Mouse (Mus musculus): ENCODE data around the gene Gzmd. TPM values are rescaled to one million over a fixed set of nuclear protein-coding genes. Genes with fewer than 3 reads are reported as not detected.
"Not testable (repeated sequence)": the region's sequence is repeated elsewhere in the genome, so short reads cannot be mapped to it uniquely, and the experiment has no call there.

Gzmd gene
- polyA plus RNA-seq, 1 experiment from 2014 or later: not detected

GRCm38 (mm10) chr14:56133675-56134074, 1.3 kb upstream of the Gzmd start:
- 84% methylated on average over 1 of the region's 1 CpGs for WGBS

GRCm38 (mm10) chr14:56128341-56128740, 4.1 kb downstream of the Gzmd start:
- Histone ChIP-seq H3K4me1 (ENCODE audit: control insufficient read depth, insufficient read depth, low read length) (no peaks in the 10 kb centered on the region), H3K27me3 (ENCODE audit: control insufficient read depth, insufficient read depth, low read length) (no peaks in the 10 kb centered on the region), H3K9ac (ENCODE audit: low read depth, low read length) (no peak overlapping the region), H3K4me2 (replicated peaks; ENCODE audit: low read depth, low read length) (no peak overlapping the region), H3K27ac (ENCODE audit: low read depth, low read length) (no peak overlapping the region), H3K36me3 (ENCODE audit: control insufficient read depth, insufficient read depth, low read length) (no peaks in the 10 kb centered on the region), H3K4me3 (ENCODE audit: low read length) (no peak overlapping the region), H3K9me3 (ENCODE audit: control insufficient read depth, low read length) (no peaks in the 10 kb centered on the region)
- WGBS: 55% methylated on average over 3 of the region's 3 CpGs
- ATAC-seq (ENCODE audit: low FRiP score, low TSS enrichment): no peak

More at GRCm38 (mm10) chr14:56133675-56134074, 1.3 kb upstream of the Gzmd start:
- H3K9ac ChIP-seq (ENCODE audit: low read depth, low read length); H3K27me3 ChIP-seq (ENCODE audit: control insufficient read depth, insufficient read depth, low read length); H3K9me3 ChIP-seq (ENCODE audit: control insufficient read depth, low read length); H3K4me1 ChIP-seq (ENCODE audit: control insufficient read depth, insufficient read depth, low read length); H3K27ac ChIP-seq (ENCODE audit: low read depth, low read length); ATAC-seq (ENCODE audit: low FRiP score, low TSS enrichment); H3K36me3 ChIP-seq (ENCODE audit: control insufficient read depth, insufficient read depth, low read length); H3K4me2 ChIP-seq (replicated peaks; ENCODE audit: low read depth, low read length); H3K4me3 ChIP-seq (ENCODE audit: low read length): not testable (repeated sequence)

GRCm38 (mm10) chr14:56123516-56123915, 8.9 kb downstream of the Gzmd start:
- Histone ChIP-seq H3K36me3 (ENCODE audit: control insufficient read depth, insufficient read depth, low read length) (no peaks in the 10 kb centered on the region), H3K9ac (ENCODE audit: low read depth, low read length) (no peak overlapping the region), H3K27ac (ENCODE audit: low read depth, low read length) (no peak overlapping the region), H3K4me3 (ENCODE audit: low read length) (no peak overlapping the region), H3K27me3 (ENCODE audit: control insufficient read depth, insufficient read depth, low read length) (no peaks in the 10 kb centered on the region), H3K4me2 (replicated peaks; ENCODE audit: low read depth, low read length) (no peak overlapping the region), H3K4me1 (ENCODE audit: control insufficient read depth, insufficient read depth, low read length) (no peaks in the 10 kb centered on the region), H3K9me3 (ENCODE audit: control insufficient read depth, low read length) (no peaks in the 10 kb centered on the region)
- ATAC-seq (ENCODE audit: low FRiP score, low TSS enrichment): no peak
- 81% methylated on average over 3 of the region's 3 CpGs for WGBS

DNA sequence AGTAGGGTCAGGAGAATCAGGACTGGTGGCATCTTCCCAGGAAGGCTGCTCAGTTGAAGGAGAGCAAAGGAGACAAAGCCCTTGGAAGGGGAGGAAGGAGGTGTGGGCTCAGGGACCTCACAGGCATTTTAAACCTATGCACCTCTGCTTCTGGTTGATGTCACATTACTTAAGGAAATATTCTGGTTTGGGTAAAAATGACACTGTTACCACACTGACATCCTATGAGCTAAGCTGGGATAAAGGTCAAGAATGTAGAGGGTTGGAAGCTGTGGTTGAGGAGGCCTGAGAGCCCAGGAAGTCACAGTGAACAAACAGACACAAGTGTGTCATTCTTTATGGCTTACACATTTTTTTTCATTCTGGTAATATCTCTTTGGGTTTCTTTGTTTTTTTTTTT, 11.9 kb downstream of the Gzmd start, which contains the start of gene Gzme:
TSS of gene Gzme (minus strand) at position 101 of the 400 bp plus-strand sequence.
- H3K27ac ChIP-seq (ENCODE audit: low read depth, low read length): no peak within 1 kb of the TSS
- no peak for ATAC-seq (ENCODE audit: low FRiP score, low TSS enrichment)
- H3K4me1 ChIP-seq (ENCODE audit: control insufficient read depth, insufficient read depth, low read length): no peaks in the 10 kb centered on the region
- no peaks in the 10 kb centered on the region for H3K27me3 ChIP-seq (ENCODE audit: control insufficient read depth, insufficient read depth, low read length)
- no peak within 1 kb of the TSS for H3K4me3 ChIP-seq (ENCODE audit: low read length)
- no peak within 1 kb of the TSS for H3K9ac ChIP-seq (ENCODE audit: low read depth, low read length)
- no peaks in the 10 kb centered on the region for H3K36me3 ChIP-seq (ENCODE audit: control insufficient read depth, insufficient read depth, low read length)
- no peak within 1 kb of the TSS for H3K4me2 ChIP-seq (replicated peaks; ENCODE audit: low read depth, low read length)
- H3K9me3 ChIP-seq (ENCODE audit: control insufficient read depth, low read length): no peaks in the 10 kb centered on the region

DNA sequence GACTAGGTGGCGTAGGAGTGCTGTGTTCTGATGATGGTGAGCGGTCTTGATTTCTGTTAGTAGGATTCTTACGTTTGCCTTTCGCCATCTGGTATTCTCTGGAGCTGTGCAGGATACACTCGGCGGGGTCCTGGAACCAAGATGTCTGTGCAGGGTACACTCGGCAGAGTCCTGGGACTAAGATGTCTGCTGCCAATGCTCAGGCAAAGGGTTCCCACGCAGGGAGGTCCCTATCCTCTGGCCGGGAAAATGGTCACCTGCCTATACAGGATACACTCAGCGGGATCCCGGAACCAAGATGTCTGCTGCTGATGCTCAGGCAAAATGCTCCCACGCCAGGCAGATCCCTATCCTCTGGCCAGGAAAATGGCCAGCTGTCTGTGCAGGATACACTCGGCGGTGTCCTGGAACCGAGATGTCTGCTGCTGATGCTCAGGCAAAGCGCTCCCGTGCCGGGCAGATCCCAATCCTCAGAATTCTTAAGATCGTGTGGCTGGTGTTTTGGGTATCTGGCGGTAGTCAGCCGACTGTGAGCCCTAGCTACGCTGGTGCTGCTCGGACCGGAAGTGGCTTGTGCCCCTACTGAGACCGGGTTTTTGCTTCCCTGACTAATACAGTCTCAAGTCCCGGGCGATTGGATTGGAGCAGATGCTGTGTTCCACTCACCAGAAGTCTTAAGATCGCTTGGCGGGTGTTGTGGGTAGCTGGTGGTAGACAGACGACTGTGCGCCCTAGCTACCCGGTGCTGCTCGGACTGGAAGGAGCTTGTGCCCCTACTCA, 16.7 kb downstream of the Gzmd start:
- 92% methylated on average over 33 of the region's 33 CpGs for WGBS
- not testable (repeated sequence) for H3K9me3 ChIP-seq (ENCODE audit: control insufficient read depth, low read length); H3K27me3 ChIP-seq (ENCODE audit: control insufficient read depth, insufficient read depth, low read length); ATAC-seq (ENCODE audit: low FRiP score, low TSS enrichment); H3K4me1 ChIP-seq (ENCODE audit: control insufficient read depth, insufficient read depth, low read length); H3K36me3 ChIP-seq (ENCODE audit: control insufficient read depth, insufficient read depth, low read length); H3K4me2 ChIP-seq (replicated peaks; ENCODE audit: low read depth, low read length); H3K27ac ChIP-seq (ENCODE audit: low read depth, low read length); H3K9ac ChIP-seq (ENCODE audit: low read depth, low read length); H3K4me3 ChIP-seq (ENCODE audit: low read length)

DNA sequence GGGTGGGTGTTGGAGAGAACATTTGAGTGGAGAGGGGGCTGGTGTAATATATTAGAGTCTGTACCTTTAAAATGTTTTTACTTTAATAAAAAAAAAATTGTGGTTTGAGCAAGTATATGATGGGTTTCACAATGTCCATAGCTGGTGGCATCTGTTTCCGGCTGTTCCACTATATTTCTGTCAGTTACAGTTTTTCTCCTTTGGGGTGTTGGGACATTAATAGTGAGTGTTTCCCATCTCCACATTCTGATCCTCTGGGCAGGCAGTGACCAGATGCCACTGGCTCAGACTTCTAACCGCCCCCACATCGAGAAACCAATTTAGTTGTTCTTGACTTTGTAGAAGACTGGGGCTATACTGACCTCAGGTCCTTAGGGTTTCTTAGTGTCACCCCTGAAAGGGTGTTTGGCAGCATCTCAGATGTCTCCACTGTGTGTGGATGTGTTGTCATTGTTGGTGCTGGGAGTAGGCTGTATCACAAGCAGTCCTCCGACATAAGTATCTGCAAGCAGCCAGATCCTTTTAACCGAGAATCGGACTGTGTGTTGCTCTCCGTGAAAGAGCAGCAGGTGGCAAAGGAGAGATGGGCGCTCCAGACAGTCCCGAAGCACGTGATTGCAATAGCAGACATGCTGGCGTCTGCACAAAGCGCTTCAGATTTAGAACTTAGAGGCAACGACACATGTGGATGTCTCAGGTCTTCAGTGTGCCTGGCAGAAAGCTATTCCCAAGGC, 26.8 kb downstream of the Gzmd start:
- H3K4me3 ChIP-seq (ENCODE audit: low read length): no peak overlapping the region
- no peaks in the 10 kb centered on the region for H3K4me1 ChIP-seq (ENCODE audit: control insufficient read depth, insufficient read depth, low read length)
- H3K9ac ChIP-seq (ENCODE audit: low read depth, low read length): no peak overlapping the region
- 78% methylated on average over 13 of the region's 13 CpGs for WGBS
- no peaks in the 10 kb centered on the region for H3K27me3 ChIP-seq (ENCODE audit: control insufficient read depth, insufficient read depth, low read length)
- no peak for ATAC-seq (ENCODE audit: low FRiP score, low TSS enrichment)
- no peak overlapping the region for H3K27ac ChIP-seq (ENCODE audit: low read depth, low read length)
- no peaks in the 10 kb centered on the region for H3K36me3 ChIP-seq (ENCODE audit: control insufficient read depth, insufficient read depth, low read length)
- H3K4me2 ChIP-seq (replicated peaks; ENCODE audit: low read depth, low read length): no peak overlapping the region
- H3K9me3 ChIP-seq (ENCODE audit: control insufficient read depth, low read length): no peaks in the 10 kb centered on the region

GRCm38 (mm10) chr14:56105016-56105415, 27.4 kb downstream of the Gzmd start:
- H3K9ac ChIP-seq (ENCODE audit: low read depth, low read length): no peak overlapping the region
- H3K4me3 ChIP-seq (ENCODE audit: low read length): no peak overlapping the region
- no peak overlapping the region for H3K27ac ChIP-seq (ENCODE audit: low read depth, low read length)
- no peak overlapping the region for H3K4me2 ChIP-seq (replicated peaks; ENCODE audit: low read depth, low read length)
- H3K36me3 ChIP-seq (ENCODE audit: control insufficient read depth, insufficient read depth, low read length): no peaks in the 10 kb centered on the region
- WGBS: 81% methylated on average over 5 of the region's 5 CpGs
- ATAC-seq (ENCODE audit: low FRiP score, low TSS enrichment): no peak
- H3K9me3 ChIP-seq (ENCODE audit: control insufficient read depth, low read length): no peaks in the 10 kb centered on the region
- no peaks in the 10 kb centered on the region for H3K27me3 ChIP-seq (ENCODE audit: control insufficient read depth, insufficient read depth, low read length)
- no peaks in the 10 kb centered on the region for H3K4me1 ChIP-seq (ENCODE audit: control insufficient read depth, insufficient read depth, low read length)

GRCm38 (mm10) chr14:56103452-56103851, 29.0 kb downstream of the Gzmd start:
- Histone ChIP-seq H3K27me3 (ENCODE audit: control insufficient read depth, insufficient read depth, low read length) (no peaks in the 10 kb centered on the region), H3K36me3 (ENCODE audit: control insufficient read depth, insufficient read depth, low read length) (no peaks in the 10 kb centered on the region), H3K4me1 (ENCODE audit: control insufficient read depth, insufficient read depth, low read length) (no peaks in the 10 kb centered on the region), H3K4me3 (ENCODE audit: low read length) (no peak overlapping the region), H3K4me2 (replicated peaks; ENCODE audit: low read depth, low read length) (no peak overlapping the region), H3K27ac (ENCODE audit: low read depth, low read length) (no peak overlapping the region), H3K9ac (ENCODE audit: low read depth, low read length) (no peak overlapping the region), H3K9me3 (ENCODE audit: control insufficient read depth, low read length) (no peaks in the 10 kb centered on the region)
- WGBS: 81% methylated on average over 3 of the region's 3 CpGs
- no peak for ATAC-seq (ENCODE audit: low FRiP score, low TSS enrichment)

DNA sequence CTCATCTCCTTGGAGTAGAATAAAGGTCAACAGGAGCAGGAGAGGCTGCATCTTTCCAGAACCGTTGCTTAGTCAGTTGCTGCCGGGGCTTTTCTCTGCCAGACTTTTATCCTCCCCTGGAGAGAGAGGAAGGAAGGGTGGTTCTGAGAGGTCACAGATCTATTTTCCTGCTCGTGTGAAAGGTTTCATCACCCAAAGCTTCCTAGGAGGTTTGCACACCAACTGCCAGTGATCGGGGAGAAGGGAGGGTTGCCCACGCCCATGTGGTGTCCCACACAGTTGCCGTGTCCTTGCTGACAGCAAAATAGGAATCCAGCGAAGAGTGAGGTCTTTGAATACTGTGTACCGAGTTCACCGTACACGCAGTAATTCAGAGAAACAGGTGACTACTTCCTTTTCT, 30.0 kb downstream of the Gzmd start, which contains the start of gene Ctsg:
TSS of gene Ctsg (minus strand) at position 189 of the 400 bp plus-strand sequence.
- H3K9me3 ChIP-seq (ENCODE audit: control insufficient read depth, low read length): no peaks in the 10 kb centered on the region
- no peak within 1 kb of the TSS for H3K9ac ChIP-seq (ENCODE audit: low read depth, low read length)
- WGBS: 74% methylated on average over 10 of the region's 10 CpGs
- H3K4me3 ChIP-seq (ENCODE audit: low read length): no peak within 1 kb of the TSS
- H3K4me1 ChIP-seq (ENCODE audit: control insufficient read depth, insufficient read depth, low read length): no peaks in the 10 kb centered on the region
- ATAC-seq (ENCODE audit: low FRiP score, low TSS enrichment): no peak
- H3K27me3 ChIP-seq (ENCODE audit: control insufficient read depth, insufficient read depth, low read length): no peaks in the 10 kb centered on the region
- H3K27ac ChIP-seq (ENCODE audit: low read depth, low read length): no peak within 1 kb of the TSS
- no peaks in the 10 kb centered on the region for H3K36me3 ChIP-seq (ENCODE audit: control insufficient read depth, insufficient read depth, low read length)
- no peak within 1 kb of the TSS for H3K4me2 ChIP-seq (replicated peaks; ENCODE audit: low read depth, low read length)
